Mouse (Mus musculus) heart, embryonic 12.5 days (tissue): Measurements from ENCODE around the gene Kctd21. TPM values are rescaled to one million over a fixed set of nuclear protein-coding genes. Genes with fewer than 3 reads are reported as not detected.

Source experiments
- ATAC-seq: fragments of 200-750 bp; cut with Nextera tagmentation; 2 replicates; pipeline ENCODE4 v1.8.0; 2017; ENCODE audit warnings: moderate TSS enrichment, moderate library complexity; ENCODE audit not compliant: insufficient number of reproducible peaks, low FRiP score
- H3K27ac ChIP-seq: fragments of 300-500 bp; sonication (generic); 2 replicates; pipeline ENCODE4 v1.5.1; 2016; ENCODE audit warnings: mild to moderate bottlenecking, moderate library complexity; ENCODE audit not compliant: poor library complexity, severe bottlenecking
- H3K27me3 ChIP-seq: fragments of 300-500 bp; sonication (generic); replicated peaks from 2 replicates; pipeline ENCODE4 v1.6.1; 2016; ENCODE audit warnings: mild to moderate bottlenecking, moderate library complexity
- H3K36me3 ChIP-seq: fragments of 300-500 bp; sonication (generic); 2 replicates; pipeline ENCODE4 v1.6.1; 2016; ENCODE audit warnings: mild to moderate bottlenecking, moderate library complexity
- H3K4me1 ChIP-seq: fragments of 300-500 bp; sonication (generic); replicated peaks from 2 replicates; pipeline ENCODE4 v1.6.1; 2016; ENCODE audit warnings: mild to moderate bottlenecking
- H3K4me2 ChIP-seq: fragments of 300-500 bp; sonication (generic); 2 replicates; pipeline ENCODE4 v1.6.1; 2016; ENCODE audit warnings: mild to moderate bottlenecking, moderate library complexity
- H3K4me3 ChIP-seq: fragments of 300-500 bp; sonication (generic); 2 replicates; pipeline ENCODE4 v1.5.1; 2016; ENCODE audit warnings: mild to moderate bottlenecking
- H3K9ac ChIP-seq: fragments of 300-500 bp; sonication (generic); 2 replicates; pipeline ENCODE4 v1.6.1; 2016; ENCODE audit warnings: mild to moderate bottlenecking, moderate library complexity
- H3K9me3 ChIP-seq: fragments of 300-500 bp; sonication (generic); replicated peaks from 2 replicates; pipeline ENCODE4 v1.6.1; 2016; ENCODE audit warnings: mild to moderate bottlenecking, moderate library complexity
- WGBS: fragments of 180-500 bp; shearing (Covaris S2); methylation state at CpG from one replicate; pipeline ENCODE4 v1.1.7; 2016; 5-methylcytosine and 5-hydroxymethylcytosine counted together
- polyA plus RNA-seq: library from polyadenylated mRNA; unstranded; fragments of >200 nt; fragmentation: Nextera tagmentation; extraction: Ambion mirVana; gene quantifications from 2 replicates; pipeline ENCODE4 v1.2.1, GENCODE M21; 2016

Gene Kctd21
- 4.0 and 4.9 TPM in 2 replicates for polyA plus RNA-seq

DNA sequence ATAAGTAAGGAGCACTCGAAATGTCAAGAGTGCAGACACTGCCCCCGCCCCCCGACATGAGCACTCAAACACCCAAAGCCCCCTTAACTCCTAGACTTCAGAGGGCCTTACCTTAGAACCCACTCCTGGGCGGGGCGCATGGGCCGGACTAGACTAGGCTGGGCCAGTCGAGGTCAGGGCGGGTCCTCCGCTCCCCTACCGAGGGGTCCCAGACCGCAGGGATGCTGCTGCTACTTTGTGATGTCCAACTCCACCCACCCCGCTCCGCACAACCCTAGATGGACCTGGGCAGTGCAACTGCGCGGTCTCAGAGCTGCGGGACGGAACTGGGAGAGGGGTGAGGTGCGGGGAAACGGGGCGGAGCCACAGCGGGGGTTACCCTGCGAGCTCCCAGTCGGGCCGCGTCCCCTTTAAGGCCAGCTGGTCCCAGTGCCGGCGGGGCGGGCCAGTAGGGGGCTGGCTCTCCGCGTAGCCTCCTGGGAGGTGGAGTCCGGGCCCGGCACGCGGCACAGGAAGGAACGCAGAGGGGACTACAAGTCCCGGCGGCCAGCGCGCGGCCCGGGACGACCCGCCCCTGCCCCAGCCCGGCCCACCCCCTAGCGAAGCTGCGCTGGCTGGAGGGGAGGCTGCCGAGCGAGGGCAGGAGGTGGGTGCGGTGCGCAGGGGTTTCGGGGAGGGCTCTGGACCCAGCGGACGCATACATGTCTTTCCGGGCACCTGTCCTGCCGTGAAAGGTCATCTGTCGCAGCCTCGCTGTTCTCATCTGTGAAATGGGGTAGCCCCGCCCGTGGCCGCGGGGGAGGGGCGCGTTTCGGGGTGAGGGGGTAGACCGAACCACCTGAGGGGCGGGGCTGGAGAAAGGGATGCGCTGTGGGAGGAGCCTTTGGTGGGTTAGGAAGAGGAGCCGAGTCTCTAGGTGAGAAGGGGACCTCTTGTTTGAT, at the start of gene Kctd21, which contains the start of gene Usp35:
TSS of gene Kctd21 (plus strand) at position 602 of the 941 bp plus-strand sequence.
TSS of gene Usp35 (minus strand) at position 295 of the 941 bp plus-strand sequence.
- peak; percentile 99 for ATAC-seq
- peak within 1 kb of the TSS; percentile 85 for H3K9ac ChIP-seq
- H3K4me3 ChIP-seq: peak within 1 kb of the TSS; percentile 89
- H3K36me3 ChIP-seq: no peaks in the 10 kb centered on the region
- peaks cover 20% of the 10 kb centered on the region for H3K4me1 ChIP-seq
- no peaks in the 10 kb centered on the region for H3K9me3 ChIP-seq
- H3K27ac ChIP-seq: no peak within 1 kb of the TSS
- peaks cover 10% of the 10 kb centered on the region for H3K27me3 ChIP-seq
- peak within 1 kb of the TSS; percentile 89 for H3K4me2 ChIP-seq
- under 1% methylated on average over 68 of the region's 68 CpGs for WGBS

GRCm38 (mm10) chr7:97296986-97297385, 35.1 kb upstream of the Kctd21 start:
- WGBS: 58% methylated on average over 2 of the region's 2 CpGs
- Histone ChIP-seq H3K4me1 (peaks cover 8% of the 10 kb centered on the region; the same call in 1 of the 2 replicates), H3K27ac (no peak overlapping the region), H3K36me3 (peaks cover 25% of the 10 kb centered on the region), H3K4me2 (no peak overlapping the region), H3K9ac (no peak overlapping the region), H3K9me3 (no peaks in the 10 kb centered on the region), H3K4me3 (no peak overlapping the region), H3K27me3 (no peaks in the 10 kb centered on the region)
- no peak for ATAC-seq

DNA sequence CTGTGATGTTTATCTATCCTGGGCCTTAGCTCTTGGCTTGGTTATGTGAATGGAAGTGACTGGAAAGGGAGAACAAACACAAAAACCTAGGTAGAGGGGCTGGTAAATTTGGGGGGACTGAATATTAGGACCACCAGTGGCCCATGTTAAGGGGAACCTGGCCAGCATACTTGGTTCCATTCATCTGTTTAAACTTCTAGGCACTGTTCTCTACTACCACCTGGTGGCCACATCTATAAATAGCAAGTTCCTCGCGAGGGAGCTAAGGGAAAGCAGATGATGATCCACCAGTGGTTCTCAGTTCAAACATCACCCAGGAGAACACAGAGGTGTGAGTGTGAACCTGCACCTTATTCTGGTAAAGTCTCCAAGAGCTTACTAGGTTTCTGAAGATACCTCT, 34.7 kb upstream of the Kctd21 start:
- Histone ChIP-seq H3K27ac (no peak overlapping the region), H3K9me3 (no peaks in the 10 kb centered on the region), H3K4me1 (peaks cover 8% of the 10 kb centered on the region; the same call in 1 of the 2 replicates), H3K4me2 (no peak overlapping the region), H3K27me3 (no peaks in the 10 kb centered on the region), H3K36me3 (peaks cover 28% of the 10 kb centered on the region), H3K4me3 (no peak overlapping the region), H3K9ac (no peak overlapping the region)
- no peak for ATAC-seq
- 3% methylated on average over 2 of the region's 2 CpGs for WGBS

DNA sequence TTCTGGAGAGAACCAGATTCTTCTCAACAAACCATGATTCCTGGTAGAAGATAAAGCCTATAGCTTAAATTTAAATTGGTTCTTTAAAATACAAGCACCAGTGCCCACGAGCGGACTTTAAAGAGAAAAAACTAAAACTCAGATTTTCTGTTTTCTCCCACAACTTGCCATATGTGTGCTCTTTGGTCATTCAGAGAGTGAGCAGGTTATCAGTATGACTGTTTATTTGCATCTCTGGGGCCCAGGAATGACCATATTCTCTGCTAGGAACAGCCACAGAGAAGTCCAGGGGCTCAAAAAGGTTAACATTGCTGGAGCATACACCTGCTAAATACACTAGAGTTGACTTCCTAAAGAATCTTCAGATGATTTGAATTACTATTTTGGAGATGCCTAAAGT, 33.8 kb upstream of the Kctd21 start:
- Histone ChIP-seq H3K27me3 (no peaks in the 10 kb centered on the region), H3K36me3 (peaks cover 36% of the 10 kb centered on the region), H3K9me3 (no peaks in the 10 kb centered on the region), H3K4me3 (no peak overlapping the region), H3K4me1 (peaks cover 8% of the 10 kb centered on the region; the same call in 1 of the 2 replicates), H3K4me2 (no peak overlapping the region), H3K9ac (no peak overlapping the region), H3K27ac (no peak overlapping the region)
- WGBS: 91% methylated on average over 2 of the region's 2 CpGs
- no peak for ATAC-seq

GRCm38 (mm10) chr7:97298943-97299342, 33.2 kb upstream of the Kctd21 start:
- Histone ChIP-seq H3K27ac (no peak overlapping the region), H3K4me3 (no peak overlapping the region), H3K4me1 (peaks cover 8% of the 10 kb centered on the region; the same call in 1 of the 2 replicates), H3K36me3 (peaks cover 43% of the 10 kb centered on the region), H3K9ac (no peak overlapping the region), H3K4me2 (no peak overlapping the region), H3K27me3 (no peaks in the 10 kb centered on the region), H3K9me3 (no peaks in the 10 kb centered on the region)
- ATAC-seq: no peak
- WGBS: 81% methylated on average over 6 of the region's 6 CpGs

DNA sequence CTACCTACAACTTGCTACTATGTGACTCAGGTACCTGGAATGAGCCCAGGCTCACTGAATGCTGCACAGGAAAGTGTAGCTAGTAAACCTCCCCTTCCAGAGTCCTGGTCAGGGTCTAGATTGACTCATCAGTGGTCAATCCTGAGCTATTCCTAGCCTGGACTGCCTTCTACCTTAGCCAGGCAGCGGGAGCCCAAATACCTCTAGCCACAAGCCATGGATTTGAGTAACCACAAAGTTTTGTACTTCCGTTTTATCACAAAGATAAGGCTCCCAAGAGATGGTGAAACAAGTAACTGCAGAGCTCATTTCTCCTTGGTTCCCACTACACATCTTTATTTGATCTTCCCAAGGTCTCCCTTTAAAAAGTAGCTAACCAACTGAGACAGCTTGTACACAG, 31.2 kb upstream of the Kctd21 start:
- Histone ChIP-seq H3K4me2 (no peak overlapping the region), H3K9me3 (no peaks in the 10 kb centered on the region), H3K36me3 (peaks cover 63% of the 10 kb centered on the region), H3K4me1 (peaks cover 8% of the 10 kb centered on the region; the same call in 1 of the 2 replicates), H3K4me3 (no peak overlapping the region), H3K27me3 (no peaks in the 10 kb centered on the region), H3K9ac (no peak overlapping the region), H3K27ac (no peak overlapping the region)
- WGBS: 63% methylated on average over 2 of the region's 2 CpGs
- no peak for ATAC-seq

GRCm38 (mm10) chr7:97301321-97301720, 30.8 kb upstream of the Kctd21 start:
- H3K27me3 ChIP-seq: no peaks in the 10 kb centered on the region
- no peak overlapping the region for H3K27ac ChIP-seq
- peaks cover 8% of the 10 kb centered on the region; the same call in 1 of the 2 replicates for H3K4me1 ChIP-seq
- H3K4me3 ChIP-seq: no peak overlapping the region
- WGBS: 87% methylated on average over 8 of the region's 8 CpGs
- no peaks in the 10 kb centered on the region for H3K9me3 ChIP-seq
- ATAC-seq: no peak
- peaks cover 67% of the 10 kb centered on the region for H3K36me3 ChIP-seq
- no peak overlapping the region for H3K9ac ChIP-seq
- no peak overlapping the region for H3K4me2 ChIP-seq

DNA sequence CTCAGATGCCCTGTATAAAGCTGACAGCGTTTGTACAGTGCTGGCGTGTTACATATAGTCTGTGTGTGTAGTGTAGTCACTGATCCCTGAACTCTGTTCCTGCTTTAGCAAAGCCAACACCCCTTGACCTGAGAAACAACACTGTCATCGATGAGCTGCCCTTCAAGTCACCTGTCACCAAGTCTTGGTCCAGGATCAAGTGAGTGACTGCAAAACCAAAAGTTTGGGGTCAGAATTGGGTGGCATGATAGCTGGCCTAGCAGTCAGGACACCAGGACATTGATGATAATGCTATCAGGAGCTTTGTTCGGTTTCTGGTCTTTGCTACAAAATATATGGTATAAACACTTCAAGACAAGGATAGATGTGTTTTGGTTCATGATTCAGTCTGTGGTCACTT, 29.9 kb upstream of the Kctd21 start:
- no peak for ATAC-seq
- Histone ChIP-seq H3K27me3 (no peaks in the 10 kb centered on the region), H3K4me2 (no peak overlapping the region), H3K4me3 (no peak overlapping the region), H3K9me3 (no peaks in the 10 kb centered on the region), H3K36me3 (peaks cover 76% of the 10 kb centered on the region), H3K4me1 (peaks cover 8% of the 10 kb centered on the region; the same call in 1 of the 2 replicates), H3K9ac (no peak overlapping the region), H3K27ac (no peak overlapping the region)
- WGBS: 79% methylated on average over 4 of the region's 4 CpGs

- H3K36me3 ChIP-seq: peaks cover 81% of the 10 kb centered on the region
- no peak for ATAC-seq
- WGBS: 77% methylated on average over 4 of the region's 4 CpGs
- no peaks in the 10 kb centered on the region for H3K9me3 ChIP-seq
- no peaks in the 10 kb centered on the region for H3K27me3 ChIP-seq
- H3K4me1 ChIP-seq: peaks cover 8% of the 10 kb centered on the region; the same call in 1 of the 2 replicates
- no peak overlapping the region for H3K27ac ChIP-seq
- no peak overlapping the region for H3K9ac ChIP-seq
- H3K4me3 ChIP-seq: no peak overlapping the region
- H3K4me2 ChIP-seq: no peak overlapping the region
Observed at GRCm38 (mm10) chr7:97302876-97303275, 29.3 kb upstream of the Kctd21 start.

DNA sequence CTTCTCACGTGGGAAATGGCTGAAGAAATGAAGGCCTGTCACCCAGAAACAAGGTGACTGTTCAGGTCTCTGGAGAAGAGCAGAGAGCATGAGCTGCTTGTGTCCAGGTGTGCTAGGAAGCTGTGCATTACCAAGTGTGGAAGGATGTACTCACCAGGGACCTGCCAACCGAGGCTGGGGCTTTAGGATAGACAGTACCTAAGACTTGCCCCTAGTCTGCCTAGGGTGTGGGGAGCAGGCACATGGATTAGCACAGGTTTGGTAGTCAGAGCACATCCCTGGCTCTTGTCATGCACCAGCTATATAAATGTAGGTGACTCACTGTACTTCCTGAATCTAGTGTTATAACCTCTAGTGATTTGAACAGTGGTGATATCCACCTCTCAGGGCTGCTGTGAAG, 28.5 kb upstream of the Kctd21 start:
- Histone ChIP-seq H3K27me3 (no peaks in the 10 kb centered on the region), H3K36me3 (peaks cover 88% of the 10 kb centered on the region), H3K4me2 (no peak overlapping the region), H3K4me3 (no peak overlapping the region), H3K4me1 (peaks cover 8% of the 10 kb centered on the region; the same call in 1 of the 2 replicates), H3K9ac (no peak overlapping the region), H3K27ac (no peak overlapping the region), H3K9me3 (no peaks in the 10 kb centered on the region)
- ATAC-seq: no peak
- 64% methylated on average over 2 of the region's 2 CpGs for WGBS

GRCm38 (mm10) chr7:97304471-97304870, 27.7 kb upstream of the Kctd21 start:
- no peak overlapping the region for H3K9ac ChIP-seq
- peaks cover 89% of the 10 kb centered on the region for H3K36me3 ChIP-seq
- no peak overlapping the region for H3K4me3 ChIP-seq
- ATAC-seq: no peak
- no peak overlapping the region for H3K27ac ChIP-seq
- no peak overlapping the region for H3K4me2 ChIP-seq
- no peaks in the 10 kb centered on the region for H3K9me3 ChIP-seq
- peaks cover 8% of the 10 kb centered on the region; the same call in 1 of the 2 replicates for H3K4me1 ChIP-seq
- H3K27me3 ChIP-seq: no peaks in the 10 kb centered on the region
